Mouse (Mus musculus): ENCODE results near the gene Fmo1. TPM values are rescaled to one million over a fixed set of nuclear protein-coding genes. Genes with fewer than 3 reads are reported as not detected.

Fmo1 gene
- polyA plus RNA-seq, 1 experiment from 2014 or later, result 4.1 TPM

GRCm38 (mm10) chr1:162840211-162840610 lies 26.2 kb downstream of the Fmo1 start:
- Histone ChIP-seq H3K27ac (replicated peaks in 1 of 2; ENCODE audit: control insufficient read depth in 1 of 2, insufficient read depth in 1 of 2, low read depth in 2 of 2, low read length in 2 of 2) (no peak overlapping the region), H3K4me1 (ENCODE audit: control insufficient read depth in 2 of 2, insufficient read depth in 2 of 2, low read length in 2 of 2) (no peaks in the 10 kb centered on the region), H3K9ac (ENCODE audit: low read length) (no peak overlapping the region), H3K4me2 (ENCODE audit: low read length) (no peak overlapping the region), H3K9me3 (ENCODE audit: control insufficient read depth, low read length) (no peaks in the 10 kb centered on the region), H3K36me3 (ENCODE audit: control insufficient read depth, insufficient read depth, low read length) (no peaks in the 10 kb centered on the region), H3K27me3 (ENCODE audit: control insufficient read depth, insufficient read depth, low read length) (no peaks in the 10 kb centered on the region), H3K4me3 (ENCODE audit: control insufficient read depth in 1 of 2, insufficient read depth in 1 of 2, low read depth in 1 of 2, low read length in 2 of 2) (no peak overlapping the region)
- no peak for ATAC-seq (ENCODE audit: insufficient number of reproducible peaks, insufficient read depth, low FRiP score, low read depth)
- WGBS, result 85% methylated on average over 9 of the region's 9 CpGs

- 86% methylated on average over 6 of the region's 6 CpGs for WGBS
- ATAC-seq (ENCODE audit: insufficient number of reproducible peaks, insufficient read depth, low FRiP score, low read depth), result no peak
Observed at GRCm38 (mm10) chr1:162838976-162839375, 27.4 kb downstream of the Fmo1 start.

DNA sequence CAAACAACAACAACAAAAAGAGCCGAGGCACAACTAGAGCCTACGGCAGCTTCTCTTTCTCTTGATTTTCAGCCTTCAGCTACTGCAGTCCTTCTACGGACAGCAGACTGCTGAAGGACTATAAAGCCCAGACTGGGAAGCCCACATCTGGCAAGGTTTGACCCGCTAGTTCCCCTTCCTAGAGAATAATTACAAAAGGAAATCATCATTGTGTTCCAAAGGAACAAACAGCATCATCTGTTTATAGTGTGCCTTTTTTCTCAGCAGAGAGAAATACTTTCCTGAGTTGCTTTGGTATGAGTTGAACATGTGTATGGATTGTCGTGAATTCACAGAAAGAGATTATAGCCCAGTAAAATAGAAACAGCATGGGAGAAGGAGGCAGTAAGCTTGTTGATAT lies 32.1 kb downstream of the Fmo1 start:
- Histone ChIP-seq H3K27me3 (ENCODE audit: control insufficient read depth, insufficient read depth, low read length) (no peaks in the 10 kb centered on the region), H3K9me3 (ENCODE audit: control insufficient read depth, low read length) (no peaks in the 10 kb centered on the region), H3K4me3 (ENCODE audit: control insufficient read depth in 1 of 2, insufficient read depth in 1 of 2, low read depth in 1 of 2, low read length in 2 of 2) (no peak overlapping the region), H3K27ac (replicated peaks in 1 of 2; ENCODE audit: control insufficient read depth in 1 of 2, insufficient read depth in 1 of 2, low read depth in 2 of 2, low read length in 2 of 2) (no peak overlapping the region), H3K4me1 (ENCODE audit: control insufficient read depth in 2 of 2, insufficient read depth in 2 of 2, low read length in 2 of 2) (no peaks in the 10 kb centered on the region), H3K4me2 (ENCODE audit: low read length) (no peak overlapping the region), H3K36me3 (ENCODE audit: control insufficient read depth, insufficient read depth, low read length) (no peaks in the 10 kb centered on the region), H3K9ac (ENCODE audit: low read length) (no peak overlapping the region)
- 80% methylated on average over 5 of the region's 5 CpGs for WGBS
- ATAC-seq (ENCODE audit: insufficient number of reproducible peaks, insufficient read depth, low FRiP score, low read depth), result no peak

More at GRCm38 (mm10) chr1:162838976-162839375, 27.4 kb downstream of the Fmo1 start:
- H3K36me3 ChIP-seq (ENCODE audit: control insufficient read depth, insufficient read depth, low read length), result no peaks in the 10 kb centered on the region
- no peak overlapping the region for H3K4me3 ChIP-seq (ENCODE audit: control insufficient read depth in 1 of 2, insufficient read depth in 1 of 2, low read depth in 1 of 2, low read length in 2 of 2)
- no peak overlapping the region for H3K9ac ChIP-seq (ENCODE audit: low read length)
- no peak overlapping the region for H3K4me2 ChIP-seq (ENCODE audit: low read length)
- H3K27ac ChIP-seq (replicated peaks in 1 of 2; ENCODE audit: control insufficient read depth in 1 of 2, insufficient read depth in 1 of 2, low read depth in 2 of 2, low read length in 2 of 2), result no peak overlapping the region
- H3K27me3 ChIP-seq (ENCODE audit: control insufficient read depth, insufficient read depth, low read length), result no peaks in the 10 kb centered on the region
- H3K9me3 ChIP-seq (ENCODE audit: control insufficient read depth, low read length), result no peaks in the 10 kb centered on the region
- no peaks in the 10 kb centered on the region for H3K4me1 ChIP-seq (ENCODE audit: control insufficient read depth in 2 of 2, insufficient read depth in 2 of 2, low read length in 2 of 2)

DNA sequence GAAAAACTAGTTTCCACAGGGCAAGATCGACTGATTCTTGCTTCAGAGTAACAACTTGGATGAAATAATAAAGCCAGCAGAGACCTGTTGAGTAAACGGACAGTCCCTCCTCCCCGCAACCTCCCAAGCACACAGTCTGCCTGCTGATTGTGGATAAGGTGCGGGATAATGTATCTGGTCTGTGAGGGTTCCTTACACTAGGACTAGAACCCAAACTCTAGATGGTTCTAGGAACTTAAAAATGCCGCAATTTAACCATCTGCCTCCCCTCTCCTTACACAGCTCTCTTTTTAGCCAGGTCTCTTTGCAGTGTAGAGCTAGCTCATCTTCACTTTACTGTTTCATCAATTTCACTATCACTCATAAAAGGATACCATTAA lies 33.8 kb downstream of the Fmo1 start:
- WGBS, result 59% methylated on average over 5 of the region's 5 CpGs
- no peak overlapping the region for H3K4me2 ChIP-seq (ENCODE audit: low read length)

GRCm38 (mm10) chr1:162831838-162832573 lies 34.4 kb downstream of the Fmo1 start:
- H3K27me3 ChIP-seq (ENCODE audit: control insufficient read depth, insufficient read depth, low read length), result no peaks in the 10 kb centered on the region
- no peak for ATAC-seq (ENCODE audit: insufficient number of reproducible peaks, insufficient read depth, low FRiP score, low read depth)
- H3K4me2 ChIP-seq (ENCODE audit: low read length), result no peak overlapping the region
- no peak overlapping the region for H3K27ac ChIP-seq (replicated peaks in 1 of 2; ENCODE audit: control insufficient read depth in 1 of 2, insufficient read depth in 1 of 2, low read depth in 2 of 2, low read length in 2 of 2)
- no peak overlapping the region for H3K9ac ChIP-seq (ENCODE audit: low read length)
- H3K9me3 ChIP-seq (ENCODE audit: control insufficient read depth, low read length), result no peaks in the 10 kb centered on the region
- WGBS, result 13% methylated on average over 5 of the region's 5 CpGs
- H3K36me3 ChIP-seq (ENCODE audit: control insufficient read depth, insufficient read depth, low read length), result no peaks in the 10 kb centered on the region
- H3K4me1 ChIP-seq (ENCODE audit: control insufficient read depth in 2 of 2, insufficient read depth in 2 of 2, low read length in 2 of 2), result no peaks in the 10 kb centered on the region
- H3K4me3 ChIP-seq (ENCODE audit: control insufficient read depth in 1 of 2, insufficient read depth in 1 of 2, low read depth in 1 of 2, low read length in 2 of 2), result no peak overlapping the region

More for the DNA sequence above, 33.8 kb downstream of the Fmo1 start:
- Histone ChIP-seq H3K9ac (ENCODE audit: low read length) (no peak overlapping the region), H3K4me3 (ENCODE audit: control insufficient read depth in 1 of 2, insufficient read depth in 1 of 2, low read depth in 1 of 2, low read length in 2 of 2) (no peak overlapping the region), H3K36me3 (ENCODE audit: control insufficient read depth, insufficient read depth, low read length) (no peaks in the 10 kb centered on the region), H3K4me1 (ENCODE audit: control insufficient read depth in 2 of 2, insufficient read depth in 2 of 2, low read length in 2 of 2) (no peaks in the 10 kb centered on the region), H3K27me3 (ENCODE audit: control insufficient read depth, insufficient read depth, low read length) (no peaks in the 10 kb centered on the region), H3K27ac (replicated peaks in 1 of 2; ENCODE audit: control insufficient read depth in 1 of 2, insufficient read depth in 1 of 2, low read depth in 2 of 2, low read length in 2 of 2) (no peak overlapping the region), H3K9me3 (ENCODE audit: control insufficient read depth, low read length) (no peaks in the 10 kb centered on the region)
- no peak for ATAC-seq (ENCODE audit: insufficient number of reproducible peaks, insufficient read depth, low FRiP score, low read depth)

DNA sequence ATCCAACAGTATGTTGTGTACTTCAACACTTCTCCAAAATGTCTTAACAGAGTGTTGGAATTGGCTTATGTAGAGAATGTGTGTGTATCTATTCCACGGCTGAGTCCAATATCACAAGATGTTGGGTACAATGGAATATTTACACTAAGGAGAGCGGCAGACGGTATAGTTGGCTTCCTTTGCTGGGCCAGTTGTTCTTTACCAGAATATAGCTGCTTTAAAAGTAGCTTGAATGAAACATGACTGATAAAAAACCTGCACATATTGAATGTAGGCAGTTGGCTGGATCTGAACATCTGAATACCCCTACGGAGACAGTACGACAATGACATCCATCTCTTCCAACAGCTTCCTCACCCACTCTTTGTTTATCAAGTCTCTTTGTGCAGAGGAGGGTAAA lies 47.1 kb downstream of the Fmo1 start:
- no peaks in the 10 kb centered on the region for H3K9me3 ChIP-seq (ENCODE audit: control insufficient read depth, low read length)
- no peak overlapping the region for H3K4me2 ChIP-seq (ENCODE audit: low read length)
- no peak for ATAC-seq (ENCODE audit: insufficient number of reproducible peaks, insufficient read depth, low FRiP score, low read depth)
- H3K27ac ChIP-seq (replicated peaks in 1 of 2; ENCODE audit: control insufficient read depth in 1 of 2, insufficient read depth in 1 of 2, low read depth in 2 of 2, low read length in 2 of 2), result no peak overlapping the region
- H3K4me1 ChIP-seq (ENCODE audit: control insufficient read depth in 2 of 2, insufficient read depth in 2 of 2, low read length in 2 of 2), result no peaks in the 10 kb centered on the region
- WGBS, result 91% methylated on average over 5 of the region's 5 CpGs
- no peaks in the 10 kb centered on the region for H3K27me3 ChIP-seq (ENCODE audit: control insufficient read depth, insufficient read depth, low read length)
- no peaks in the 10 kb centered on the region for H3K36me3 ChIP-seq (ENCODE audit: control insufficient read depth, insufficient read depth, low read length)
- H3K9ac ChIP-seq (ENCODE audit: low read length), result no peak overlapping the region
- H3K4me3 ChIP-seq (ENCODE audit: control insufficient read depth in 1 of 2, insufficient read depth in 1 of 2, low read depth in 1 of 2, low read length in 2 of 2), result no peak overlapping the region

- 80% methylated on average over 10 of the region's 10 CpGs for WGBS
- H3K27ac ChIP-seq (replicated peaks in 1 of 2; ENCODE audit: control insufficient read depth in 1 of 2, insufficient read depth in 1 of 2, low read depth in 2 of 2, low read length in 2 of 2), result no peak overlapping the region
Observed at GRCm38 (mm10) chr1:162815381-162816127, 50.9 kb downstream of the Fmo1 start.

More at GRCm38 (mm10) chr1:162815381-162816127, 50.9 kb downstream of the Fmo1 start:
- no peaks in the 10 kb centered on the region for H3K27me3 ChIP-seq (ENCODE audit: control insufficient read depth, insufficient read depth, low read length)
- no peak overlapping the region for H3K4me3 ChIP-seq (ENCODE audit: control insufficient read depth in 1 of 2, insufficient read depth in 1 of 2, low read depth in 1 of 2, low read length in 2 of 2)
- no peaks in the 10 kb centered on the region for H3K36me3 ChIP-seq (ENCODE audit: control insufficient read depth, insufficient read depth, low read length)
- H3K4me2 ChIP-seq (ENCODE audit: low read length), result no peak overlapping the region
- H3K9ac ChIP-seq (ENCODE audit: low read length), result no peak overlapping the region
- H3K4me1 ChIP-seq (ENCODE audit: control insufficient read depth in 2 of 2, insufficient read depth in 2 of 2, low read length in 2 of 2), result no peaks in the 10 kb centered on the region
- ATAC-seq (ENCODE audit: insufficient number of reproducible peaks, insufficient read depth, low FRiP score, low read depth), result no peak
- H3K9me3 ChIP-seq (ENCODE audit: control insufficient read depth, low read length), result no peaks in the 10 kb centered on the region
